Mouse (Mus musculus) hindbrain, postnatal 0 days (tissue): Measurements from ENCODE around the gene Cubn. TPM values are rescaled to one million over a fixed set of nuclear protein-coding genes. Genes with fewer than 3 reads are reported as not detected.

Experiments
- ATAC-seq: fragments of 200-750 bp; cut with Nextera tagmentation; 2 replicates; pipeline ENCODE4 v1.8.0; 2017; ENCODE audit warnings: mild to moderate bottlenecking, moderate TSS enrichment, moderate library complexity
- DNase-seq: peaks from one replicate; pipeline ENCODE4 v3.0.0-alpha.2; 2015; ENCODE audit warnings: low spot score
- H3K27ac ChIP-seq: fragments of 300-500 bp; sonication (generic); 2 replicates; pipeline ENCODE4 v1.5.1; 2014; ENCODE audit warnings: mild to moderate bottlenecking
- H3K27me3 ChIP-seq: fragments of 300-500 bp; sonication (generic); 2 replicates; pipeline ENCODE4 v1.6.1; 2014; ENCODE audit warnings: low read length, mixed read lengths; ENCODE audit not compliant: insufficient read depth
- H3K36me3 ChIP-seq: fragments of 300-500 bp; sonication (generic); 2 replicates; pipeline ENCODE4 v1.6.1; 2014; ENCODE audit warnings: low read length, mixed read lengths; ENCODE audit not compliant: insufficient read depth
- H3K4me1 ChIP-seq: fragments of 300-500 bp; sonication (generic); 2 replicates; pipeline ENCODE4 v1.6.1; 2014; ENCODE audit warnings: antibody characterized with exemption, low read length, mixed read lengths; ENCODE audit not compliant: insufficient read depth
- H3K4me2 ChIP-seq: fragments of 300-500 bp; sonication (generic); 2 replicates; pipeline ENCODE4 v1.6.1; 2014; ENCODE audit warnings: low read depth, mild to moderate bottlenecking, low read length, moderate library complexity, mixed read lengths
- H3K4me3 ChIP-seq: fragments of 300-500 bp; sonication (generic); 2 replicates; pipeline ENCODE4 v1.5.1; 2014; ENCODE audit warnings: low read length
- H3K9ac ChIP-seq: fragments of 300-500 bp; sonication (generic); replicated peaks from 2 replicates; pipeline ENCODE4 v1.6.1; 2014; ENCODE audit warnings: mild to moderate bottlenecking, low read length, moderate library complexity, mixed read lengths
- H3K9me3 ChIP-seq: fragments of 300-500 bp; sonication (generic); 2 replicates; pipeline ENCODE4 v1.6.1; 2016; ENCODE audit warnings: low read length, mixed read lengths
- CTCF ChIP-seq: IDR thresholded peaks from 2 replicates; pipeline ENCODE4 v1.5.1; 2016; ENCODE audit warnings: antibody characterized with exemption, control low read depth, low read depth
- WGBS: fragments of 180-500 bp; shearing (Covaris S2); extraction: QIAGEN DNeasy Blood & Tissue Kit; methylation state at CpG from one replicate; pipeline ENCODE4 v1.1.7; 2014; 5-methylcytosine and 5-hydroxymethylcytosine counted together
- polyA plus RNA-seq: library from polyadenylated mRNA; unstranded; fragments of >200 nt; fragmentation: Nextera tagmentation; extraction: Ambion mirVana; gene quantifications from 2 replicates; pipeline ENCODE4 v1.2.1, GENCODE M21; 2015
- total RNA-seq: library from RNA; depleted of rRNA; stranded (reverse); fragments of >200 nt; gene quantifications from 2 replicates; pipeline ENCODE4 v1.2.3, GENCODE M21; 2014

The Cubn gene
- total and polyA plus RNA-seq, 2 experiments from 2014 or later, result 0.41 to 1.6 TPM

DNA sequence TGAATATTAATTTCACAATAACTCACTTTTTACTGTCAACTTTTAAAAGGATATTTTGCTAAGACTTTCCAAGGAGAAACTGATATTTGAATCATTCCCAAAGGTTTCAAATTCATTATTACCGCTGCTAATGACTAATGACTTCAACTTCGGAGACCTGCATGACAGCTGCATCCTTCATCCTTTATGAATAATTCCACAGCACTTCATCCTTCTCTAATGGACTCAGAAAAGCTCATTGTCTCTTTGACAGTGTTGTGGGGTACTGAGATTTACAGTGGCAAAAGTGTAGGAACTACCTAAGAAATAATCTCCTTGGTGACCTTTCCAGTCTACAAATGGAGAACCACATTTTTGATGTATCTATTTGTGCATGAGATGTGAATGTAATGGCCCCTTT, 33.5 kb downstream of the Cubn start:
- Histone ChIP-seq H3K4me2 (no peak overlapping the region), H3K27me3 (no peaks in the 10 kb centered on the region), H3K4me1 (no peaks in the 10 kb centered on the region), H3K4me3 (no peak overlapping the region), H3K36me3 (no peaks in the 10 kb centered on the region), H3K9me3 (no peaks in the 10 kb centered on the region), H3K27ac (no peak overlapping the region), H3K9ac (no peak overlapping the region)
- WGBS, result 66% methylated on average over 2 of the region's 2 CpGs
- TF ChIP-seq CTCF, result no peak
- no peak for ATAC-seq
- DNase-seq, result peak; percentile 3

DNA sequence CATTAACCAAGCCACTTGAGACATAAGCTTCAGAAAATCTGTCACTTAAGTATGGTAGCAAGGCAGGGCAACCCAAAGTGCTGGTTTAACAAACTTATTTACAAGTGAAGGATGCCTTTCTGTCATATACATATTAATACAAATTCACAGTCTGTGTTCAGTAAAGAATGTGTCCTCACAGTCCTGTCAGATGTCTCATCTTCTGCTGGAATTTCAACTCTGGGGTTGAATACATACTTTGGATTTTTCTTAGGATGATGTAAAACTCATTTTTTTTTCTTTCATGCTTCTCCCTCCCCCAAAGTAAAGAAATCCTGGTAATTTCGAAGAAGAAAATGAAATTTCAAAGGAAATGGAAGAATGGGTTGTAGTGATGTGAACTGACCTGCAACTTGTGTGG, 34.8 kb downstream of the Cubn start:
- Histone ChIP-seq H3K27ac (no peak overlapping the region), H3K4me2 (no peak overlapping the region), H3K36me3 (no peaks in the 10 kb centered on the region), H3K4me3 (no peak overlapping the region), H3K9ac (no peak overlapping the region), H3K4me1 (no peaks in the 10 kb centered on the region), H3K9me3 (no peaks in the 10 kb centered on the region), H3K27me3 (no peaks in the 10 kb centered on the region)
- WGBS, result 80% methylated on average over 1 of the region's 1 CpGs
- TF ChIP-seq CTCF, result no peak
- ATAC-seq, result no peak
- no peak for DNase-seq

DNA sequence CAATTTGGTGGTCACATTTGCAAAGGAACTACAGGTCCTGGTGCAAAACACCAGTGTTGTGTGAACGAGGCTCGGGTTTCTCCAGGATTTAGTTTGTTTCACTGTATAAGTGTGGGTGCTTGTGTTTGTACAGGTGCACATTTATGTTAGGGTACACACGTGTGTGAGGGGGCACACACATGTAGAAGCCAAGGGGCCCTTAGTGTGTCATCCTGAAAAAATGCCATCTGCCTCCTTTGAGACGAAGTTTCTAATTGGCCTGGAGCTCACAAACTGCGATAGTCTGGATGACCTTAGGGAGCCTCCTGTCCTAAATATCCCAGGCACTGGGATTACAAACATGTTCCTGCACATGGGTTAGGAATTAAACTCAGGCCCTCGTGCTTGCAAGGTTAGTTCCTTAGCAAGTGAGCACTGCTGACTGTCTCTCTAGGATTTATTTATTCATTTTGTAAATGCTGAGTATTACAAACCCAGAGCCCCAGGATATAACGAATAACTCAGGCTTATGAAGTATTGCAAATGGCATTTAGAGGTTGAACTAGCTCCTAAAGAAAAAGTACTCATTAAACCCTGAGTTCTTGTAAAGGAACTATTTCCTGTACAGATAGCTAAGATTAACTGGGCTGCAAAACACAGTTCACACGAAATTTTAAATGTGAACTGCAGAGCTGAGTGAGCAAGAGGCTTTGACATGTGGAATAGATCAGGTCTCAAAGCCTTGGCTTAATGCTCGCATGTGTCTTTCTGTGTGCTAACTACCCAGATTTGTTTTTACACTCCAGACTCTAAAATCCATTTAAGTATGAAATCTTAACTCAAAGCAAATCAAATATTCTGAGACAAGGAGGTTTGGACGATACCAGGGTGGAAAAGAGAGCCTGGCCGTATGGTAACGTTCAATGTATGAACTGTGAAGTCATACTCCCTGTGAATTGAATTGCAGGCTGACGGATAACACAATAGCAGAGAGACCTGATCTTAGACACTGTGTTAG, 39.8 kb downstream of the Cubn start:
- no peak overlapping the region for H3K4me3 ChIP-seq
- WGBS, result 63% methylated on average over 13 of the region's 13 CpGs
- no peak overlapping the region for H3K27ac ChIP-seq
- no peaks in the 10 kb centered on the region for H3K36me3 ChIP-seq
- H3K27me3 ChIP-seq, result no peaks in the 10 kb centered on the region
- no peak overlapping the region for H3K9ac ChIP-seq
- TF ChIP-seq CTCF, result no peak
- DNase-seq, result no peak
- no peak for ATAC-seq
- H3K4me1 ChIP-seq, result no peaks in the 10 kb centered on the region
- H3K4me2 ChIP-seq, result no peak overlapping the region
- H3K9me3 ChIP-seq, result no peaks in the 10 kb centered on the region

GRCm38 (mm10) chr2:13450895-13451294, 40.7 kb downstream of the Cubn start:
- H3K9me3 ChIP-seq, result no peaks in the 10 kb centered on the region
- no peaks in the 10 kb centered on the region for H3K4me1 ChIP-seq
- H3K9ac ChIP-seq, result no peak overlapping the region
- no peak for ATAC-seq
- no peak for DNase-seq
- no peaks in the 10 kb centered on the region for H3K27me3 ChIP-seq
- no peak overlapping the region for H3K27ac ChIP-seq
- H3K36me3 ChIP-seq, result no peaks in the 10 kb centered on the region
- no peak overlapping the region for H3K4me3 ChIP-seq
- 71% methylated on average over 3 of the region's 3 CpGs for WGBS
- TF ChIP-seq CTCF, result no peak
- H3K4me2 ChIP-seq, result no peak overlapping the region

GRCm38 (mm10) chr2:13450470-13450869, 41.1 kb downstream of the Cubn start:
- no peaks in the 10 kb centered on the region for H3K27me3 ChIP-seq
- H3K27ac ChIP-seq, result no peak overlapping the region
- no peaks in the 10 kb centered on the region for H3K4me1 ChIP-seq
- 68% methylated on average over 2 of the region's 2 CpGs for WGBS
- H3K36me3 ChIP-seq, result no peaks in the 10 kb centered on the region
- DNase-seq (peak; percentile 7), ATAC-seq (no peak)
- TF ChIP-seq CTCF, result no peak
- H3K4me3 ChIP-seq, result no peak overlapping the region
- no peaks in the 10 kb centered on the region for H3K9me3 ChIP-seq
- H3K4me2 ChIP-seq, result no peak overlapping the region
- no peak overlapping the region for H3K9ac ChIP-seq

GRCm38 (mm10) chr2:13445156-13445555, 46.5 kb downstream of the Cubn start:
- H3K4me1 ChIP-seq, result no peaks in the 10 kb centered on the region
- no peak for DNase-seq
- no peak for ATAC-seq
- no peak overlapping the region for H3K9ac ChIP-seq
- 91% methylated on average over 4 of the region's 4 CpGs for WGBS
- H3K27ac ChIP-seq, result no peak overlapping the region
- H3K27me3 ChIP-seq, result no peaks in the 10 kb centered on the region
- TF ChIP-seq CTCF, result no peak
- H3K4me2 ChIP-seq, result no peak overlapping the region
- H3K36me3 ChIP-seq, result no peaks in the 10 kb centered on the region
- H3K4me3 ChIP-seq, result no peak overlapping the region
- no peaks in the 10 kb centered on the region for H3K9me3 ChIP-seq

DNA sequence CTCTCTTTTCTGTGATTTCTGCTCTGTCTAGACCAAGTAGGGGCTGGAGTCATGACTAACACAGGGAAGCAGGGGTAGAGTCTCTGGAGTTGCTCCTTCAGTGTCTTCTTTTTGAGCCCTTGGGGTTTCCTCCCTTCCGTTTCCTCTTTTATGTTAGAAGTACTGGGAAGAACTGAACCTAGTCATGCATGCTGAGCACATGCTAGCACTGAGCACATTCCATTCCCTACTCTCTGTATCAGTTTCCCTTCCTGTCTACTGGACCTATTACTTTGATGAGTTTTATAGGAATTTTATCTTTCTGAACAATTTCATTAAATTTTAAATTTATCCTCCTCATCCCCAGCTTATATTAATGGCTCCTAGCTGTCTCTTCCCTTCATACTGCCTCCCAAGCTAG, 52.6 kb downstream of the Cubn start:
- Histone ChIP-seq H3K27me3 (no peaks in the 10 kb centered on the region), H3K36me3 (no peaks in the 10 kb centered on the region), H3K4me1 (no peaks in the 10 kb centered on the region), H3K9me3 (no peaks in the 10 kb centered on the region), H3K4me2 (no peak overlapping the region), H3K4me3 (no peak overlapping the region), H3K9ac (no peak overlapping the region), H3K27ac (no peak overlapping the region)
- TF ChIP-seq CTCF, result no peak
- no peak for DNase-seq
- no peak for ATAC-seq
- WGBS, result 58% methylated on average over 1 of the region's 1 CpGs
